Mouse (Mus musculus): ENCODE results near the gene Wipf1. TPM values are rescaled to one million over a fixed set of nuclear protein-coding genes. Genes with fewer than 3 reads are reported as not detected.

Gene Wipf1
- total RNA-seq, 2 experiments from 2014 or later: 12.0 to 12.8 TPM

DNA sequence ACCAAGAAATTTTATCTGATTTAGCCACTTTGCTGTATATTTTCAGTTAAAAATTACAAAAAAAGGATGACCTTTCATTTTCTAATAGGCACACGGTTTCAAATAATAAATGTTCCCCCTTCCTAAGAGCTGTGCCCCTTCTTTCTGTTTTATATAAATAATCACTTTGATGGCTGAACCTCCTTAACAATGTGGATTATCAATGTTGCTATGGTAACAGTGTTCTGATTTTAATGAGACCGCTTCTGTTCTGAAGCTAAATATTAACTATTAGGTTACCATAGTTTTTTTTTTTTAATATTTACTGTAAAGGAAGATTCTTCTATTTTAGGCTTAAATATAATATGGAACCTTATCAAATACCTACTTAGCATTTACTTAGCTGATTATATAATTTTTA is 89.2 kb downstream of the Wipf1 start:
- DNase-seq (ENCODE audit: low spot score in 2 of 2): no peak

GRCm38 (mm10) chr2:73436976-73437375 is 92.6 kb downstream of the Wipf1 start:
- no peak for DNase-seq (ENCODE audit: low spot score in 2 of 2)

GRCm38 (mm10) chr2:73435847-73436246 is 93.7 kb downstream of the Wipf1 start:
- DNase-seq (ENCODE audit: low spot score in 2 of 2): no peak

GRCm38 (mm10) chr2:73431959-73432396 is 97.6 kb downstream of the Wipf1 start:
- no peak for DNase-seq (ENCODE audit: low spot score in 2 of 2)

- DNase-seq (ENCODE audit: low spot score in 2 of 2): peak in 1 of 2 experiments; percentile 28
Measured at GRCm38 (mm10) chr2:73428803-73429468, 100.6 kb downstream of the Wipf1 start.

DNA sequence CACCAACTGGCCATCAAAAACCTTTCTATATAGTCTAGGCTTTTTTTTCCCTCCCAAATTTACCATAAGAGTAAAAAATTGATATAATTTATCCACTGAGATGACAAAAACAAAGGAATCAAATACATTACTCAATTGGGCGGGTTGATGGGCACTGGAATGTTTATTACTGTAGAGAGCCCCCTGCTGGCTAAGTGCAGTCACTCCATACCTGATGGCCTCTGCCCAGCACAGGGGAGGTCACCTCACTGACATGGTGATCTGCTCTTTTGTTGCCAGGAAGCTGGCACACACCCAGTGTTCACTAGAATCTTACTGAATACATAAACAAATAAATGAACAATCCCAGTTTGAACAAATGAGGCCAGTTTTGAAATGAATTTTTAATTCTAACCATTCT is 102.2 kb downstream of the Wipf1 start:
- no peak for DNase-seq (ENCODE audit: low spot score in 2 of 2)

- DNase-seq (ENCODE audit: low spot score in 2 of 2): no peak
Measured at GRCm38 (mm10) chr2:73425822-73426221, 103.7 kb downstream of the Wipf1 start.

GRCm38 (mm10) chr2:73419730-73420129 is 109.8 kb downstream of the Wipf1 start:
- DNase-seq (ENCODE audit: low spot score in 2 of 2): peak in 1 of 2 experiments; percentile 36

- peak in 1 of 2 experiments; percentile 42 for DNase-seq (ENCODE audit: low spot score in 2 of 2)
Measured at GRCm38 (mm10) chr2:73419285-73419684, 110.2 kb downstream of the Wipf1 start.

DNA sequence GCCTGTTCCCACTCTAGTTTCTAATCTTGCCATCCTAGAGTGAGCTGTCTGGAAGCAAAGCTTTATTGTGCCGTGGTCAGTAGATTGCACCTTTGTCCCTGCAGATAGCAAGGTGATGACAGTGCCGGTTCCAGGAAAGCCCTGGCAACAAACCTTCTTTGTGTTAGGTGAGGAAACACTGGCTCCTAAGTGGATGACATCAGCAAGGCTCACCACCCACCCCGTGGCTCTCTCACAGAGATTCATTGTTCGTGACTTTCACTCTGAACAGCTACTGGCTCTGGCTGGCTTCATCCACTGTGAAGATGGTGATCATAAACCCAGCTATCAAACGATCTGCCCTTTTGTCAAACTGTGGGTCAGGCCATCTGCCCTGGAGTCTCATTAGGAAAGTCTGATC is 113.6 kb downstream of the Wipf1 start:
- no peak for DNase-seq (ENCODE audit: low spot score in 2 of 2)

DNA sequence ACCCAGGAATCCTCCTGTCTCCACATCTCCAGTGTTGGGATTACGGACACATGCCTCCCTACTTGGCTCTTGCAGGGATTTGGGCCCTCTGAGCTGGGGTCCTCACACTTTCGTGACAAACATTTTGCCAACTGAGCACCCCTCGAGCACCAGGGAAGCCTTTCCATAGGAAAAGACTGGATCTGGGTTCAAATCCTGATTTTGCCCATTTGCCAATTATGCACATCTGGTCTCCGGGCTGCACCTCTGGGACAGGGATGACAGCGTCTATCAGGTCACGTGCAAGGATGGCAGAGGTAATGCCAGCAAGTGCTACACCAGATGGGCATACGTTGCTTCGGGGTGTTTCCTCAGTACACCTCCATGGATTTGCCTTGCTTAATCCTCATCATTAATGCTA is 119.5 kb downstream of the Wipf1 start:
- DNase-seq (ENCODE audit: low spot score in 2 of 2): no peak

GRCm38 (mm10) chr2:73407662-73408061 is 121.9 kb downstream of the Wipf1 start:
- no peak for DNase-seq (ENCODE audit: low spot score in 2 of 2)

DNA sequence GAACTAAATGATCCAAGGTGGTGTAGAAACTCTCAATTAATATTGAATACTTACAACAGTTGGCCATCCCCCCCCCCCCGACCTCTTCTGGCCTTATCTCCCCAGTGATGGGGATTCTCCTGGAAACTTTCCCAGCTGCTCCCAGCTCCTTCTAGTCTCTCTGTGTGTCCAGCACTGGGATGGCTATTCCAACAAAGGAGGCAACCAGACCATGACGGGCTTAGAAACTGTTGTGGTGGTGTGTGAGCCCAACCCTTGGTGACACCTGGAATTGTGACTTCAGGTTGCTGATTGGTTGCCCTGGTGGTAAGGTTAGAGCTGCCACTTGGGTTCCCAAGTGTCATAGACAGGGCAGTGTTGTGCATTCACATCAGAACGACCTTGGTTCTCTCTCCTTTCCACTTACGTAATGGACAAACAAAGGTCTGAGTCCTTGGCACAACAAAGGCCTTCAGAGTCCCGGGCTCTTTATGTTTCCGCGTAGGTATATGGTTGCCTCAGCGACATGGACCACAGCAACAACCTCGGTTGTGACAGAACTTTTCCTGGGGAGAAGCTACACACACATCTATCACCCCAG is 123.1 kb downstream of the Wipf1 start:
- DNase-seq (ENCODE audit: low spot score in 2 of 2): no peak

DNA sequence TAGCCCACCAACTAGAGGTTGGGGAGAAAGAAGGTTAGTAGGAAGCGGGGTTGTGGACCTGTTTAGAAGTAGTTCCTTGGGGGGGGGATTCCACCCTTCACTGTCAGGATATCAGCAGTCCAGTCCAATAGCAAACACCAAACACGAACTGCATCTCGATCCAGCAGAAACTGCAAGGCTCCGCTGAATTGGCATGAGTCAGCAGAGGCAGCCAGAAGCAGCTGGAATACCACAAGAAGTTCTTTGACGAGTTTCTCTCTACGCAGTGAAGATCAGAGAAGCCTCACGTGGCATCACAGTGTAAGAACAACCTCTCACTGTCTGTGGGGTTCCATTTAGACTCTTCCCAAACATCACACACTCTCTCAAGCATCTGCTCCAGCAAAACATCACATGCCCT is 124.6 kb downstream of the Wipf1 start:
- no peak for DNase-seq (ENCODE audit: low spot score in 2 of 2)

GRCm38 (mm10) chr2:73404442-73404841 is 125.1 kb downstream of the Wipf1 start:
- no peak for DNase-seq (ENCODE audit: low spot score in 2 of 2)

DNA sequence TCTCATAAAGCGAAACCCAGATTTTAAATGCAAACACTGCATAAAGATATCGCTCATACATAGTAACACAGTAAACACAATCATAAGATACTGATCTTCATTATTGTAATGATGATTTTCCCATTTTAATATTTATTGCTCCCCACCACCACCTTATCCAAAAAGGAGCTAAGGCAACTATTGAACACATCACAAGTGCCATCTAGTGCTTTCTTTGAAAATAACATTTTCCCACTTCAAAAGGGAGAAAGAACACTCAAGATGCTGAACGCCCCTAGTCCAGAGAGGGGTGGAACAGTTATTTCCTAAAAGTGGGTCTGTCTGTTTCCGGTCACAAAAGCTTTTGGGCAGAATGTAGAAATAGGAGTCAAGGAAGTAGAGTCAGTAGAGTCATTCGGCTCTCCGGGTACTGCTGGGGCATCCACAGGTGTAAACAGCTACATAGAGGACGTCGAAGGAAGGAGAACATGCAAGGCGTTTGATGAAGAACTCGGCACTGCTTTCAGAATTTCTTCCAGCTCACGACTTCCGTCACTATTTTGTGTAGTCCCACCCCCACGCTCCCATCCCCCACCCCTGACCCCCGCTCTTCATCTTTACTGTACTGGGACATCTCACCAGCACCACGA is 126.0 kb downstream of the Wipf1 start:
- no peak for DNase-seq (ENCODE audit: low spot score in 2 of 2)

GRCm38 (mm10) chr2:73401689-73402088 is 127.8 kb downstream of the Wipf1 start:
- no peak for DNase-seq (ENCODE audit: low spot score in 2 of 2)

DNA sequence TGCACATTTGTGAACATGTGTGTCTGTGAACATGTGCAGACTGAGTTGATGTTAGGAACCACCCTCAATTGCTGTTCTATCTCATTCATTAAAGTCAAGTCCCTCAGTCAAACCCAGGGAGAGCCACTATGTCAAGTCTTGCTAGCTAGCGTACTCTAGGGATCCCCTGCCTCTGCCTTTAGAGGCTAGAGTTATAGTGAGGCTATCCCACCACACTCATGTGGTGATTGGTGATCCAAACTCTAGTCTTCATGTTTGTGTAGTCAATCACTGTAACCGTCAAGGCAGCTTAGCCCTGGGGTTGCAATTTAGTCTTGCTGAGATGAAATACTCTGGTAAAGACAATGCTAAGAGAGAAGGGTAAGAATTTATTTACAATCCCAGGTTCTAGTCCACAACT is 132.1 kb downstream of the Wipf1 start:
- no peak for DNase-seq (ENCODE audit: low spot score in 2 of 2)

DNA sequence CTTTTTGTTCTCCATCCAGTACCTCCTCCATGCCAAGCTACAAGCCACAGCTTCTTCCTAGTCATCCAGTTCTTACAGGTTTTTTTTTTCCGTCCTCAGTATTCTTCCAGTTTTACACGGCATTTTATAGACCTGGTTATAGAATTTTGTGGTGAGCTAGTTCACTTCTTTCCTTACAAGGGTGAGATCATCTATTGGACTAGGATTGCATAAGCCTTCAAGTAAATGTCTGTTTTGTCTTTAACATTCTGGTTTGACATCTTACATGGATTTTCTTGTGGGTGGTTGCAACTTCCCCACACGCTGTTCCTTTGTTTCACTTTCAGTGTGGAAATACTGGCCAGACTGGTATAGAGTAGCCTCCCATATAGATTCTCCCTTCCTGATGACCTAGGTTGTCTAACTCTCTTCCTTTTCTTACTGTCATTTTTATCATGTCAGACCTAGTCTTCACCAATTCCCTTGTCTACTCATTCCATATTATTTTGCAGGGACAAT is 132.7 kb downstream of the Wipf1 start:
- DNase-seq (ENCODE audit: low spot score in 2 of 2): no peak

GRCm38 (mm10) chr2:73395516-73395915 is 134.0 kb downstream of the Wipf1 start:
- no peak for DNase-seq (ENCODE audit: low spot score in 2 of 2)

GRCm38 (mm10) chr2:73394476-73394875 is 135.1 kb downstream of the Wipf1 start:
- no peak for DNase-seq (ENCODE audit: low spot score in 2 of 2)

- no peak for DNase-seq (ENCODE audit: low spot score in 2 of 2)
Measured at GRCm38 (mm10) chr2:73392772-73393171, 136.8 kb downstream of the Wipf1 start.

Measured in layer of hippocampus, postnatal 14 days (tissue).